Mouse (Mus musculus) MEL (cell line): ENCODE measurements around the gene 0610010K14Rik. TPM values are rescaled to one million over a fixed set of nuclear protein-coding genes. Genes with fewer than 3 reads are reported as not detected.

ENCODE experiments used
- DNase-seq: peaks from one replicate; pipeline ENCODE4 v3.0.0; 2011; ENCODE audit warnings: low read depth, low spot score
- H3K27ac ChIP-seq: 2 replicates; pipeline ENCODE4 v1.5.1; 2012; ENCODE audit warnings: low read depth, mild to moderate bottlenecking, control low read depth, low read length, moderate library complexity; ENCODE audit not compliant: control insufficient read depth
- H3K27me3 ChIP-seq, 2 experiments: fragments of 150-350 bp in 1 of 2; sonication (generic) in 1 of 2; 2 replicates each; pipeline ENCODE4 v1.6.1; 2012; ENCODE audit warnings: low read length in 2 of 2, mild to moderate bottlenecking in 2 of 2, improper control_type of control experiment in 1 of 2, moderate library complexity in 1 of 2; ENCODE audit not compliant: insufficient read depth in 2 of 2, control insufficient read depth in 1 of 2
- H3K36me3 ChIP-seq, 2 experiments: 2 replicates each; pipeline ENCODE4 v1.6.1; 2012 to 2014; ENCODE audit warnings: low read length in 2 of 2, improper control_type of control experiment in 1 of 2, inconsistent platforms in 1 of 2, mild to moderate bottlenecking in 1 of 2; ENCODE audit not compliant: insufficient read depth in 2 of 2, control insufficient read depth in 1 of 2
- H3K4me1 ChIP-seq, 2 experiments: fragments of 150-350 bp in 1 of 2; sonication (generic) in 1 of 2; 2 replicates each; pipeline ENCODE4 v1.6.1; 2012; ENCODE audit warnings: low read length in 2 of 2, improper control_type of control experiment in 1 of 2, mild to moderate bottlenecking in 1 of 2; ENCODE audit not compliant: insufficient read depth in 2 of 2, control insufficient read depth in 1 of 2
- H3K4me3 ChIP-seq, 2 experiments: fragments of 150-350 bp in 1 of 2; sonication (generic) in 1 of 2; 2 replicates each; pipeline ENCODE4 v1.5.1; 2012; ENCODE audit warnings: low read depth in 2 of 2, low read length in 2 of 2, mild to moderate bottlenecking in 2 of 2, moderate library complexity in 2 of 2, control low read depth in 1 of 2, improper control_type of control experiment in 1 of 2; ENCODE audit not compliant: control insufficient read depth in 1 of 2, insufficient read depth in 1 of 2
- H3K79me2 ChIP-seq: 2 replicates; pipeline ENCODE4 v1.6.1; 2012; ENCODE audit warnings: mild to moderate bottlenecking, low read length, moderate library complexity; ENCODE audit not compliant: control insufficient read depth, poor library complexity, insufficient read depth
- H3K9ac ChIP-seq: 2 replicates; pipeline ENCODE4 v1.6.1; 2012; ENCODE audit warnings: low read depth, mild to moderate bottlenecking, control low read depth, low read length, moderate library complexity; ENCODE audit not compliant: control insufficient read depth, poor library complexity, severe bottlenecking
- H3K9me3 ChIP-seq: fragments of 150-350 bp; sonication (generic); replicated peaks from 2 replicates; pipeline ENCODE4 v1.6.1; 2012; ENCODE audit warnings: mild to moderate bottlenecking, low read length, improper control_type of control experiment, moderate library complexity; ENCODE audit not compliant: insufficient read depth
- CHD1 ChIP-seq: IDR thresholded peaks from 2 replicates; pipeline ENCODE4 v1.6.1; 2012; ENCODE audit warnings: low read depth, mild to moderate bottlenecking, inconsistent platforms, low read length, improper control_type of control experiment
- CTCF ChIP-seq, 3 experiments: IDR thresholded peaks in 2 of 3; conservative IDR thresholded peaks in 1 of 3; 2 replicates each; pipeline ENCODE4 v1.5.1; 2011 to 2012; ENCODE audit warnings: low read length in 3 of 3, low read depth in 2 of 3, mild to moderate bottlenecking in 2 of 3, improper control_type of control experiment in 1 of 3, inconsistent platforms in 1 of 3, mixed read lengths in 1 of 3, moderate library complexity in 1 of 3; ENCODE audit not compliant: control insufficient read depth in 1 of 3, insufficient read depth in 1 of 3, poor library complexity in 1 of 3, severe bottlenecking in 1 of 3
- E2F4 ChIP-seq: IDR thresholded peaks from 2 replicates; pipeline ENCODE4 v1.6.1; 2011; ENCODE audit warnings: low read depth, low read length, improper control_type of control experiment, borderline replicate concordance
- GABPA ChIP-seq: IDR thresholded peaks from 2 replicates; pipeline ENCODE4 v1.6.1; 2012; ENCODE audit warnings: low read depth, mild to moderate bottlenecking, inconsistent platforms, low read length, improper control_type of control experiment, moderate library complexity
- HCFC1 ChIP-seq: IDR thresholded peaks from 2 replicates; pipeline ENCODE4 v1.6.1; 2012; ENCODE audit warnings: low read depth, mild to moderate bottlenecking, inconsistent platforms, low read length, improper control_type of control experiment, moderate library complexity
- JUND ChIP-seq: IDR thresholded peaks from 2 replicates; pipeline ENCODE4 v1.6.1; 2011; ENCODE audit warnings: low read depth, mild to moderate bottlenecking, improper control_type of control experiment, low read length
- MAFK ChIP-seq: IDR thresholded peaks from 2 replicates; pipeline ENCODE4 v1.6.1; 2011; ENCODE audit warnings: low read depth, mild to moderate bottlenecking, low read length, improper control_type of control experiment, borderline replicate concordance
- MAZ ChIP-seq: IDR thresholded peaks from 2 replicates; pipeline ENCODE4 v1.6.1; 2012; ENCODE audit warnings: low read depth, mild to moderate bottlenecking, inconsistent platforms, low read length, improper control_type of control experiment
- MXI1 ChIP-seq: IDR thresholded peaks from 2 replicates; pipeline ENCODE4 v1.6.1; 2011; ENCODE audit warnings: mild to moderate bottlenecking, low read depth, low read length, improper control_type of control experiment
- POLR2AphosphoS5 ChIP-seq: IDR thresholded peaks from 2 replicates; pipeline ENCODE4 v1.6.1; 2012; ENCODE audit warnings: low read depth, borderline replicate concordance, mild to moderate bottlenecking, inconsistent platforms, low read length, moderate library complexity, mixed read lengths
- RAD21 ChIP-seq: IDR thresholded peaks from 2 replicates; pipeline ENCODE4 v1.6.1; 2011; ENCODE audit warnings: mild to moderate bottlenecking, low read depth, low read length, improper control_type of control experiment
- RCOR1 ChIP-seq: IDR thresholded peaks from 2 replicates; pipeline ENCODE4 v1.6.1; 2012; ENCODE audit warnings: low read depth, mild to moderate bottlenecking, inconsistent platforms, low read length, improper control_type of control experiment
- TCF12 ChIP-seq: IDR thresholded peaks from 2 replicates; pipeline ENCODE4 v1.6.1; 2014; ENCODE audit warnings: low read depth, mild to moderate bottlenecking, inconsistent platforms, low read length, improper control_type of control experiment, moderate library complexity
- USF1 ChIP-seq: IDR thresholded peaks from 2 replicates; pipeline ENCODE4 v1.6.1; 2014; ENCODE audit warnings: low read depth, mild to moderate bottlenecking, inconsistent platforms, low read length, improper control_type of control experiment, moderate library complexity
- ZMIZ1 ChIP-seq: IDR thresholded peaks from 2 replicates; pipeline ENCODE4 v1.6.1; 2012; ENCODE audit warnings: low read depth, mild to moderate bottlenecking, inconsistent platforms, low read length, improper control_type of control experiment, moderate library complexity
- polyA plus RNA-seq, 2 experiments: library from polyadenylated mRNA; stranded (reverse) in 1 of 2; unstranded in 1 of 2; fragments of >175 nt in 1 of 2; fragments of >200 nt in 1 of 2; gene quantifications; 2 replicates each; pipeline versions ENCODE4 v1.2.1 to v1.2.4; 2012; ENCODE audit warnings: low replicate concordance in 2 of 2, low read depth in 1 of 2; ENCODE audit not compliant: insufficient read length in 2 of 2, insufficient read depth in 1 of 2, missing spikeins in 1 of 2
- total RNA-seq: library from RNA; depleted of rRNA; stranded (reverse); fragments of 300-350 nt; gene quantifications from 2 replicates; pipeline ENCODE4 v1.2.3, GENCODE M21; 2012

Gene 0610010K14Rik
- total and polyA plus RNA-seq, 3 experiments: 60.4 to 189 TPM; not detected in 1

GRCm38 (mm10) chr11:70234037-70234436 is 3.7 kb downstream of the 0610010K14Rik start:
- Histone ChIP-seq H3K4me1 (peaks cover 0 to 11% of the 10 kb centered on the region in 2 experiments; a peak in 3 of 4 replicates), H3K9ac (no peak overlapping the region), H3K36me3 (peaks cover 0 to 6% of the 10 kb centered on the region in 2 experiments; a peak in 2 of 4 replicates), H3K27ac (no peak overlapping the region), H3K79me2 (peaks cover 10% of the 10 kb centered on the region), H3K4me3 (no peak overlapping the region), H3K27me3 (no peaks in the 10 kb centered on the region), H3K9me3 (no peaks in the 10 kb centered on the region)
- TF ChIP-seq HCFC1 (no peak), USF1 (no peak), CTCF (IDR thresholded peaks at IDR 0.05 in 2 of 3, conservative IDR thresholded peaks at IDR 0.05 in 1 of 3; ENCODE audit: control insufficient read depth in 1 of 3, insufficient read depth in 1 of 3, low read depth in 2 of 3, low read length in 3 of 3, poor library complexity in 1 of 3, severe bottlenecking in 1 of 3) (no peak)
- DNase-seq: no peak

- peaks cover 3% of the 10 kb centered on the region; the same call in 1 of the 2 replicates for H3K79me2 ChIP-seq
- DNase-seq: no peak
- peaks cover 0 to 6% of the 10 kb centered on the region in 2 experiments; a peak in 2 of 4 replicates for H3K36me3 ChIP-seq
- no peaks in the 10 kb centered on the region for H3K9me3 ChIP-seq
- H3K4me1 ChIP-seq: peaks cover 0 to 11% of the 10 kb centered on the region in 2 experiments; a peak in 2 of 4 replicates
- H3K27me3 ChIP-seq: no peaks in the 10 kb centered on the region
- H3K4me3 ChIP-seq: no peak overlapping the region
- no peak overlapping the region for H3K27ac ChIP-seq
- no peak overlapping the region for H3K9ac ChIP-seq
- TF ChIP-seq RAD21 (no peak), E2F4 (no peak), MAZ (no peak), MAFK (no peak), CHD1 (no peak), RCOR1 (no peak)
Observed at GRCm38 (mm10) chr11:70233016-70233415, 4.7 kb downstream of the 0610010K14Rik start.

- no peak overlapping the region for H3K27ac ChIP-seq
- TF ChIP-seq TCF12 (no peak), POLR2AphosphoS5 (no peak), ZMIZ1 (no peak), GABPA (no peak), JUND (no peak), HCFC1 (no peak), MXI1 (no peak)
- no peak for DNase-seq
- H3K79me2 ChIP-seq: peaks cover under 1% of the 10 kb centered on the region; the same call in 1 of the 2 replicates
- H3K27me3 ChIP-seq: no peaks in the 10 kb centered on the region
- H3K9ac ChIP-seq: no peak overlapping the region
- peaks cover 0 to 11% of the 10 kb centered on the region in 2 experiments; a peak in 2 of 4 replicates for H3K4me1 ChIP-seq
- H3K4me3 ChIP-seq: no peak overlapping the region
- H3K36me3 ChIP-seq: peaks cover 0 to 6% of the 10 kb centered on the region in 2 experiments; a peak in 2 of 4 replicates
- no peaks in the 10 kb centered on the region for H3K9me3 ChIP-seq
Observed at GRCm38 (mm10) chr11:70232546-70232945, 5.2 kb downstream of the 0610010K14Rik start.
